In the genomic region with DNA sequence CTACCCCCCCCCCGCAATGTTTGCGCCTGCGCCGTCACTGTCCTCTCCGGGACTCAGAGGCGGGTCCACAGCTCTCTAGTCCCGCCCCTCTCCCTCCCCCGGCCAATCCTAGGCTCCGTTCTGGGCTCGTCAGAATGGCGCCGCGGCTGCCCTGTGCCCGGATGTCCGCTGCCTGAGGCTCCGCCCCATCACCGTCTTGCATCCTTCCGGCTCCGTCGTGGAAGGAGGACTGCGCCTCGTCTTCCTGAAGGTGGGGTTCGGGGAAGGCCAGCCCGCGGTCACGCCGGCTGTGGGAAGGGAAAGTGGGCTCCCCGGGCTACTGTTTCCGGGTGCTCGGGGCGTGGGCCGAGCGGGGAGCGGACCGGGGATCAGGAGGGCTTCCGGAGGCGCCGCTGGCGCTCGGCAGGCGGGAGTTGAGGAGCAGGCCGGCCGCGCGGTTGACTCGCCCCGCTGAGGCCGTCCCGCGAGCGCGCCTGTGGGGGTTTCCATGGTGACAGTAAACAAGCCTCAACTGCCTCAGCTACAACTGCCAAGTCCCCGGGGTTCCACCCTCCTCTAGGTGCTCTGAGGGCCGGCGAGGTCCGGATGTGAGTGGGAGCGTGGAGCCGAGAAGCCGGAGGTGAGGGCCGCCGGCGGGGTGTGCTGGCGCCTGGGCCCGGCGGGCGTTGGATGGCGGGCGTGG, we compare ENCODE assay signal across 8 mouse cellular contexts. TPM values are rescaled to one million over a fixed set of nuclear protein-coding genes. Genes with fewer than 3 reads are reported as not detected.
DNase-seq lines count a peak whose midpoint lies in the region; ATAC-seq and TF ChIP-seq lines count a peak whose summit lies in the region.

No protein-coding gene starts in this region.

- ATAC-seq in hindbrain, postnatal 0 days, result peak; percentile 99
- peak; percentile 83 for ATAC-seq in megakaryocyte, adult 5-6 weeks (ENCODE audit: poor library complexity, severe bottlenecking)

- peak overlapping the region; percentile 86 for H3K9ac ChIP-seq in hindbrain, postnatal 0 days (replicated peaks; ENCODE audit: low read length)

- H3K27me3 ChIP-seq in hindbrain, postnatal 0 days (ENCODE audit: insufficient read depth, low read length), result no peaks in the 10 kb centered on the region

- peak overlapping the region; percentile 79 for H3K4me3 ChIP-seq in hindbrain, postnatal 0 days (ENCODE audit: low read length)
- H3K4me3 ChIP-seq in left cerebral cortex, adult 2 months, result peak overlapping the region; percentile 98

- peak; percentile 7; the same call in 1 of the 2 replicates for TF ChIP-seq CTCF in hindbrain, postnatal 0 days (IDR thresholded peaks at IDR 0.05; ENCODE audit: low read depth)
- TF ChIP-seq CTCF in left cerebral cortex, adult 2 months (IDR thresholded peaks at IDR 0.05), result no peak

- no peaks in the 10 kb centered on the region for H3K36me3 ChIP-seq in hindbrain, postnatal 0 days (ENCODE audit: insufficient read depth, low read length)

- intact Hi-C loops in left cerebral cortex, adult 2 months (cut with DNase I), result loop anchor here (1.0 to 5.0 kb wide), 4 partner anchors 11 to 66 kb away; partner anchors contain the start of genes Zfp239 and Zfp637

- H3K4me2 ChIP-seq in hindbrain, postnatal 0 days (ENCODE audit: low read depth, low read length), result peak overlapping the region; percentile 99

- peak; percentile 99 for DNase-seq in WW6 (ENCODE audit: low read depth, low spot score)
- peak; percentile 88 to 96 for DNase-seq in cerebellum, postnatal 4 days (ENCODE audit: low spot score in 2 of 2)
- DNase-seq in gastrocnemius, adult 18-20 months (ENCODE audit: low spot score), result peak; percentile 97
- DNase-seq in hindbrain, postnatal 0 days (ENCODE audit: low spot score), result peak; percentile 99
- peak; percentile 96 to 97 for DNase-seq in left cerebral cortex, adult 2 months (ENCODE audit: extremely low spot score in 1 of 2, low spot score in 2 of 2)
- DNase-seq in right cerebral cortex, adult 2 months (ENCODE audit: low spot score in 2 of 2), result peak; percentile 96 to 97
- DNase-seq in urinary bladder, postnatal 14 days (ENCODE audit: low spot score), result peak; percentile 98

- H3K27ac ChIP-seq in hindbrain, postnatal 0 days, result peak overlapping the region; percentile 95
- H3K27ac ChIP-seq in left cerebral cortex, adult 2 months, result peak overlapping the region; percentile 87

- peaks cover 5% of the 10 kb centered on the region; the same call in 1 of the 2 replicates for H3K4me1 ChIP-seq in hindbrain, postnatal 0 days (ENCODE audit: insufficient read depth, low read length)

- 1% methylated on average over 54 of the region's 68 CpGs for WGBS in hindbrain, postnatal 0 days

- no peaks in the 10 kb centered on the region for H3K9me3 ChIP-seq in hindbrain, postnatal 0 days (ENCODE audit: low read length)

RNA-seq across cellular contexts. Expression of gene Hnrnpf, which starts 6.6 kb away (rescaled TPM):
- total RNA-seq in gastrocnemius, adult 18-20 months (2021), result 100 to 1,000 TPM in 1 of 2 experiments, 10 to 100 TPM in 1; 83.2 to 106 TPM
- total RNA-seq in hindbrain, postnatal 0 days (2014; rRNA removed), result 152 and 160 TPM in 2 replicates
- 230 and 234 TPM in 2 replicates for polyA plus RNA-seq in hindbrain, postnatal 0 days (2015; fragmentation: Nextera tagmentation; extraction: Ambion mirVana)
- 100 to 1,000 TPM; 111 to 116 TPM for total RNA-seq in left cerebral cortex, adult 2 months (2021)
- 648 and 668 TPM in 2 replicates for total RNA-seq in megakaryocyte, adult 5-6 weeks (2015)
- total RNA-seq in megakaryocyte, adult 5-6 weeks (2017), result 1,188 and 1,238 TPM in 2 replicates

RNA-seq across cellular contexts. Expression of gene Fxyd4, which starts 30.8 kb away (rescaled TPM):
- not detected for total RNA-seq in gastrocnemius, adult 18-20 months (2021)
- total RNA-seq in hindbrain, postnatal 0 days (2014; rRNA removed), result not detected in 2 replicates
- polyA plus RNA-seq in hindbrain, postnatal 0 days (2015; fragmentation: Nextera tagmentation; extraction: Ambion mirVana), result 0.91 and 1.1 TPM in 2 replicates
- not detected for total RNA-seq in left cerebral cortex, adult 2 months (2021)
- not detected in 2 replicates for total RNA-seq in megakaryocyte, adult 5-6 weeks (2015)
- total RNA-seq in megakaryocyte, adult 5-6 weeks (2017), result not detected in 2 replicates

RNA-seq across cellular contexts. Expression of gene Zfp239, which starts 44.8 kb away (rescaled TPM):
- total RNA-seq in gastrocnemius, adult 18-20 months (2021), result 1 to 10 TPM; 1.2 to 1.4 TPM
- 19.6 and 22.1 TPM in 2 replicates for total RNA-seq in hindbrain, postnatal 0 days (2014; rRNA removed)
- 13.6 and 14.6 TPM in 2 replicates for polyA plus RNA-seq in hindbrain, postnatal 0 days (2015; fragmentation: Nextera tagmentation; extraction: Ambion mirVana)
- total RNA-seq in left cerebral cortex, adult 2 months (2021), result 10 to 100 TPM; 44.7 to 49.2 TPM
- 0.40 and 0.43 TPM in 2 replicates for total RNA-seq in megakaryocyte, adult 5-6 weeks (2015)
- not detected in 2 replicates for total RNA-seq in megakaryocyte, adult 5-6 weeks (2017)

Comparison
In these comparisons a context has a peak if more than half of its experiments do, and no peak if none do; other contexts are left out.
1. Peak in every context shown above with its lines: DNase-seq, ATAC-seq, H3K4me3 ChIP-seq and H3K27ac ChIP-seq.